8 mouse cellular contexts compared by ENCODE assay signal in genomic region chr9:27029022-27029827, GRCm38 (mm10). TPM values are rescaled to one million over a fixed set of nuclear protein-coding genes. Genes with fewer than 3 reads are reported as not detected.
DNase-seq lines count a peak whose midpoint lies in the region; ATAC-seq lines count a peak whose summit lies in the region.

No protein-coding gene starts in this region.

- H3K27me3 ChIP-seq in hindbrain, embryonic 11.5 days (ENCODE audit: control insufficient read depth, insufficient read depth, low read length): no peaks in the 10 kb centered on the region

- DNase-seq in MEL-GATA-1-ER (ENCODE audit: extremely low read depth, low read depth): peak; percentile 27
- DNase-seq in cerebellum, adult 8-10 months: peak; percentile 58
- peak; percentile 69 for DNase-seq in hindbrain, embryonic 11.5 days (ENCODE audit: low spot score)
- DNase-seq in layer of hippocampus, postnatal 14 days (ENCODE audit: low spot score in 2 of 2): peak; percentile 41 to 65
- peak; percentile 27 for DNase-seq in lung, postnatal 10 days
- peak; percentile 19 for DNase-seq in retina, postnatal 7 days (ENCODE audit: low read depth, low spot score)
- peak; percentile 60 to 72 for DNase-seq in thymus, postnatal 36 days

- H3K4me3 ChIP-seq in hindbrain, embryonic 11.5 days (ENCODE audit: low read depth, low read length): peak overlapping the region; percentile 85

- under 1% methylated on average over 49 of the region's 52 CpGs for WGBS in hindbrain, embryonic 11.5 days

- no peaks in the 10 kb centered on the region for H3K36me3 ChIP-seq in hindbrain, embryonic 11.5 days (ENCODE audit: control insufficient read depth, insufficient read depth, low read length)

- H3K4me2 ChIP-seq in hindbrain, embryonic 11.5 days (replicated peaks; ENCODE audit: low read depth, low read length): peak overlapping the region; percentile 93

- peak overlapping the region; percentile 91 for H3K27ac ChIP-seq in hindbrain, embryonic 11.5 days (ENCODE audit: low read depth, low read length)

- peak; percentile 39 for ATAC-seq in frontal cortex, adult (ENCODE audit: low TSS enrichment)
- peak; percentile 13; the same call in 1 of the 2 replicates for ATAC-seq in hindbrain, embryonic 11.5 days (ENCODE audit: low FRiP score)

- no peaks in the 10 kb centered on the region for H3K9me3 ChIP-seq in hindbrain, embryonic 11.5 days (ENCODE audit: control insufficient read depth, low read length)

- peak overlapping the region; percentile 88 for H3K9ac ChIP-seq in hindbrain, embryonic 11.5 days (ENCODE audit: low read depth, low read length)

- H3K4me1 ChIP-seq in hindbrain, embryonic 11.5 days (replicated peaks; ENCODE audit: control insufficient read depth, insufficient read depth, low read length): peaks cover 8% of the 10 kb centered on the region

RNA-seq across cellular contexts. Expression of gene Vps26b, which starts 0.6 kb away (rescaled TPM):
- polyA plus RNA-seq in hindbrain, embryonic 11.5 days (2014; fragmentation: Nextera tagmentation; extraction: Ambion mirVana): 55.9 and 64.2 TPM in 2 replicates
- 100 to 1,000 TPM; 114 to 119 TPM for total RNA-seq in layer of hippocampus, postnatal 14 days (2021)

RNA-seq across cellular contexts. Expression of gene Ncapd3, which starts 0.8 kb away (rescaled TPM):
- polyA plus RNA-seq in hindbrain, embryonic 11.5 days (2014; fragmentation: Nextera tagmentation; extraction: Ambion mirVana): 31.8 and 38.7 TPM in 2 replicates
- 10 to 100 TPM; 17.2 to 18.2 TPM for total RNA-seq in layer of hippocampus, postnatal 14 days (2021)

RNA-seq across cellular contexts. Expression of gene Thyn1, which starts 29.7 kb away (rescaled TPM):
- polyA plus RNA-seq in hindbrain, embryonic 11.5 days (2014; fragmentation: Nextera tagmentation; extraction: Ambion mirVana): 164 and 165 TPM in 2 replicates
- 10 to 100 TPM; 87.3 to 93.1 TPM for total RNA-seq in layer of hippocampus, postnatal 14 days (2021)

RNA-seq across cellular contexts. Expression of gene Acad8, which starts 29.9 kb away (rescaled TPM):
- polyA plus RNA-seq in hindbrain, embryonic 11.5 days (2014; fragmentation: Nextera tagmentation; extraction: Ambion mirVana): 32.8 and 34.3 TPM in 2 replicates
- total RNA-seq in layer of hippocampus, postnatal 14 days (2021): 10 to 100 TPM; 35.7 to 37.2 TPM

Comparison
In these comparisons a context has a peak if more than half of its experiments do, and no peak if none do; other contexts are left out.
1. Peak in every context shown above with its lines: DNase-seq, ATAC-seq, H3K4me3 ChIP-seq and H3K27ac ChIP-seq.
2. DNase-seq: peak in every context shown above with its lines; median percentile 69 in hindbrain, embryonic 11.5 days; 66 in thymus, postnatal 36 days; 58 in cerebellum, adult 8-10 months; 53 in layer of hippocampus, postnatal 14 days; 27 in MEL-GATA-1-ER; 27 in lung, postnatal 10 days; 19 in retina, postnatal 7 days.